Mouse (Mus musculus): ENCODE results near the gene Sept10.

DNA sequence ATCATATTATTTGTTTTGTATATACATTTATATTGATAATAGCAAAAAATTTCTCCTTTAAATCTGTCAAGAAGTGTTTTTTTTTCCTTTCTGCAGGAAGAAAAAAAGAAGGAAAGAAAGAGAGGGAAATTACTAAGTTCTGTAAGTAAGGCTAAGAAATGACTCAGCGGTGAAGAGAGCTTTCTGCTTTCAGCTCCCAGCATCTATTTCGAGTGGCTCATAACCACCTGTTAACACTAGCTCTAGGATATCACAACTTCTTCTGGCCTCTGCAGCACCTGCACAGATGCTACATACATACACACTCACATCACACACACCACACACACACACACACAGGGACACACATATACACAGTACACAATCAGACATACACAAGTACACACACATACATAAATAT lies 34.9 kb upstream of the Sept10 start:
- no peak for TF ChIP-seq CTCF (IDR thresholded peaks at IDR 0.05; ENCODE audit: borderline replicate concordance, extremely low read depth, insufficient read depth, insufficient read length)
- TF ChIP-seq POLR2A (IDR thresholded peaks at IDR 0.05; ENCODE audit: borderline replicate concordance, extremely low read depth, insufficient read depth, insufficient read length, poor library complexity, severe bottlenecking) = no peak

Data from brain, embryonic 14.5 days (tissue).